In the genomic region with DNA sequence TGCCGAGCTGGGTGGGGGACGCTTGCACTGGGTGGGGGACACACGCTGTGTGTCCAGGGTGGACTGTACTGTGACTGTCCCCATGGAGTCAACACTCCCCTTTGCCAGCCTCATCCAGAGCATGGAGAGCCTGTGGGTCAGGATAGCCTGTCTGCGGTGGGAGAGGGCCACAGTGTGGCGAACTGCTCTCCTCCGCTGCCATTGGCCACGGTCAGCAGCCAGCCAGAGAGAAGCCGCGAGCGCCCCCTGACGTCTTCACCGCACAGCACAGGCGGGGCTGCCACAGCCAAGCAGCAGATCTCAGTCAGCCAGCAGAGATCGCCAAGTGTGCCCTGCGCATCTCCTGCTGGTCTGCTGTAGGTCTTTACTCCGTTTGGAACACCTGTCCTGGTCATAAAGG, we compare ENCODE assay signal across 8 mouse cellular contexts. TPM values are rescaled to one million over a fixed set of nuclear protein-coding genes. Genes with fewer than 3 reads are reported as not detected.
DNase-seq lines count a peak whose midpoint lies in the region; ATAC-seq lines count a peak whose summit lies in the region.

No protein-coding gene starts in this region.

- peak; percentile 87 for ATAC-seq in hindbrain, embryonic 14.5 days (ENCODE audit: low FRiP score)

- no peaks in the 10 kb centered on the region for H3K9me3 ChIP-seq in hindbrain, embryonic 14.5 days (ENCODE audit: control insufficient read depth, low read length)

- no peaks in the 10 kb centered on the region for H3K36me3 ChIP-seq in hindbrain, embryonic 14.5 days (replicated peaks; ENCODE audit: control insufficient read depth, insufficient read depth)

- 0 out of 2 replicates have a peak overlapping the region, but pooled peaks have one; percentile 11 for H3K4me2 ChIP-seq in hindbrain, embryonic 14.5 days (replicated peaks)

- peaks cover 19% of the 10 kb centered on the region; the same call in 1 of the 2 replicates for H3K4me1 ChIP-seq in hindbrain, embryonic 14.5 days (replicated peaks; ENCODE audit: control insufficient read depth, insufficient read depth, low read length)

- no peaks in the 10 kb centered on the region for H3K27me3 ChIP-seq in hindbrain, embryonic 14.5 days (ENCODE audit: control insufficient read depth, insufficient read depth, low read length)

- WGBS in hindbrain, embryonic 14.5 days = 10% methylated on average over 16 of the region's 16 CpGs

- 0 out of 2 replicates have a peak overlapping the region, but pooled peaks have one; percentile 0 for H3K27ac ChIP-seq in hindbrain, embryonic 14.5 days

- H3K9ac ChIP-seq in hindbrain, embryonic 14.5 days = no peak overlapping the region

- DNase-seq in NIH3T3 (ENCODE audit: low read depth) = peak; percentile 49
- peak; percentile 96 to 98 for DNase-seq in cerebellum, postnatal 36 days
- DNase-seq in frontal cortex, postnatal 36 days (ENCODE audit: low spot score in 2 of 2) = peak; percentile 92 to 93
- DNase-seq in hindbrain, embryonic 14.5 days (ENCODE audit: low spot score) = peak; percentile 85
- DNase-seq in layer of hippocampus, postnatal 25 days (ENCODE audit: extremely low spot score in 1 of 2, low spot score in 1 of 2) = peak; percentile 82 to 96
- DNase-seq in lung, postnatal 10 days = peak; percentile 93
- peak; percentile 90 for DNase-seq in retina, embryonic 14.5 days (ENCODE audit: low spot score)
- peak; percentile 92 for DNase-seq in thymus, postnatal 25 days

- H3K4me3 ChIP-seq in hindbrain, embryonic 14.5 days (replicated peaks; ENCODE audit: low read length) = no peak overlapping the region

RNA-seq across cellular contexts. Expression of a gene that starts 42.6 kb away (rescaled TPM):
- polyA plus RNA-seq in hindbrain, embryonic 14.5 days (2014; fragmentation: Nextera tagmentation; extraction: Ambion mirVana) = 0.08 and 0.12 TPM in 2 replicates
- under 1 TPM in 1 of 2 experiments, not detected in 1; 0.14 TPM for total RNA-seq in layer of hippocampus, postnatal 25 days (2021)
